Mouse (Mus musculus): ENCODE data around the gene Aoc2.

The Aoc2 gene

GRCm38 (mm10) chr11:101324763-101325162 lies at the start of gene Aoc2:
Gene Aoc2, plus strand, starts transcription at chr11:101325063.
- no peak for DNase-seq (ENCODE audit: low spot score)

GRCm38 (mm10) chr11:101275309-101275708 lies 49.6 kb upstream of the Aoc2 start:
- DNase-seq (ENCODE audit: low spot score): no peak

- peak; percentile 20 for DNase-seq (ENCODE audit: low spot score)
Observed at GRCm38 (mm10) chr11:101276319-101277070, 48.4 kb upstream of the Aoc2 start.

- no peak for DNase-seq (ENCODE audit: low spot score)
Observed at GRCm38 (mm10) chr11:101277381-101278222, 47.3 kb upstream of the Aoc2 start.

- DNase-seq (ENCODE audit: low spot score): peak; percentile 97
Observed at GRCm38 (mm10) chr11:101278223-101279192, 46.4 kb upstream of the Aoc2 start, which contains the start of the genes Cntd1 and Coa3. Gene Cntd1, plus strand, starts transcription at chr11:101279012. Gene Coa3, minus strand, starts transcription at chr11:101279114.

GRCm38 (mm10) chr11:101279193-101279569 lies 45.7 kb upstream of the Aoc2 start:
- no peak for DNase-seq (ENCODE audit: low spot score)

- DNase-seq (ENCODE audit: low spot score): no peak
Observed at GRCm38 (mm10) chr11:101280837-101281236, 44.0 kb upstream of the Aoc2 start.

- peak; percentile 40 for DNase-seq (ENCODE audit: low spot score)
Observed at GRCm38 (mm10) chr11:101282896-101283295, 42.0 kb upstream of the Aoc2 start.

- DNase-seq (ENCODE audit: low spot score): no peak
Observed at GRCm38 (mm10) chr11:101283805-101284204, 41.1 kb upstream of the Aoc2 start.

GRCm38 (mm10) chr11:101287306-101287705 lies 37.6 kb upstream of the Aoc2 start:
- no peak for DNase-seq (ENCODE audit: low spot score)

- DNase-seq (ENCODE audit: low spot score): no peak
Observed at GRCm38 (mm10) chr11:101291231-101291630, 33.6 kb upstream of the Aoc2 start.

- DNase-seq (ENCODE audit: low spot score): no peak
Observed at GRCm38 (mm10) chr11:101295191-101295590, 29.7 kb upstream of the Aoc2 start.

GRCm38 (mm10) chr11:101300881-101301280 lies 24.0 kb upstream of the Aoc2 start:
- DNase-seq (ENCODE audit: low spot score): no peak

- DNase-seq (ENCODE audit: low spot score): no peak
Observed at GRCm38 (mm10) chr11:101301299-101302003, 23.4 kb upstream of the Aoc2 start.

- peak; percentile 98 for DNase-seq (ENCODE audit: low spot score)
Observed at GRCm38 (mm10) chr11:101302004-101302798, 22.7 kb upstream of the Aoc2 start, which contains the start of gene Becn1. Gene Becn1, minus strand, starts transcription at chr11:101302286.

- DNase-seq (ENCODE audit: low spot score): no peak
Observed at GRCm38 (mm10) chr11:101307744-101308143, 17.1 kb upstream of the Aoc2 start.

GRCm38 (mm10) chr11:101311083-101311482 lies 13.8 kb upstream of the Aoc2 start:
- no peak for DNase-seq (ENCODE audit: low spot score)

GRCm38 (mm10) chr11:101312150-101312549 lies 12.7 kb upstream of the Aoc2 start:
- no peak for DNase-seq (ENCODE audit: low spot score)

GRCm38 (mm10) chr11:101314567-101314966 lies 10.3 kb upstream of the Aoc2 start:
- no peak for DNase-seq (ENCODE audit: low spot score)

- no peak for DNase-seq (ENCODE audit: low spot score)
Observed at GRCm38 (mm10) chr11:101315082-101315650, 9.7 kb upstream of the Aoc2 start.

Data from embryo, embryonic 10 days (tissue).